Mouse (Mus musculus) brain, embryonic 14.5 days (tissue): Measurements from ENCODE around the gene Rdh16. TPM values are rescaled to one million over a fixed set of nuclear protein-coding genes. Genes with fewer than 3 reads are reported as not detected.

Source experiments
- DNase-seq: peaks from one replicate; pipeline ENCODE4 v3.0.0-alpha.2; 2011; ENCODE audit warnings: low read depth
- CTCF ChIP-seq: fragments of 200-500 bp; IDR thresholded peaks from 2 replicates; pipeline ENCODE4 v1.5.1; 2012; ENCODE audit warnings: inconsistent platforms, mild to moderate bottlenecking, moderate library complexity, borderline replicate concordance; ENCODE audit not compliant: insufficient read depth, insufficient read length; ENCODE audit errors: extremely low read depth
- POLR2A ChIP-seq: fragments of 200-500 bp; IDR thresholded peaks from 2 replicates; pipeline ENCODE4 v1.6.1; 2012; ENCODE audit warnings: mild to moderate bottlenecking, inconsistent platforms, borderline replicate concordance; ENCODE audit not compliant: poor library complexity, insufficient read depth, insufficient read length, severe bottlenecking; ENCODE audit errors: extremely low read depth
- polyA plus RNA-seq: library from polyadenylated mRNA; depleted of rRNA; stranded (reverse); fragments of >200 nt; gene quantifications from 2 replicates; pipeline ENCODE4 v1.2.3, GENCODE M21; 2012

The Rdh16 gene
- polyA plus RNA-seq, 1 experiment = not detected

DNA sequence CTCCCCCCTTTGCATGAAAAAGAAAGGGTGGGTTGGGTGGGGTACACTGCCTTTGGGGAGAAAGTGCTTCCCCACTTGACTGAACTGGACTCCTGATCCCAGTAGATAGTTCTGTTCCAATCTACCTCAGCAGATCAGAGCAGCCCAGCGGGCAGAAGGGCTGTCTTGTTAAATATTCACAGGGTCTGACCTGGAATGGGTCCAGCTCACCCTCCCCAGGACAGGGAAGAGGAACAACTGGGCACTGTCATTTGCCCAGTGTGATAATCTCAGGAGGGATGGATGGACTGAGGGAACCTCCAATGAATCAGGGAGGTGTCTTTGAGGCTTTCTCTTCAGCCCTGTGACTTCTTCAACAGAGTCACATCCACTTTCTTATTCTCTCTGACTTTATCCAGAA, 47.1 kb downstream of the Rdh16 start:
- DNase-seq = no peak
- TF ChIP-seq POLR2A (no peak), CTCF (no peak)

DNA sequence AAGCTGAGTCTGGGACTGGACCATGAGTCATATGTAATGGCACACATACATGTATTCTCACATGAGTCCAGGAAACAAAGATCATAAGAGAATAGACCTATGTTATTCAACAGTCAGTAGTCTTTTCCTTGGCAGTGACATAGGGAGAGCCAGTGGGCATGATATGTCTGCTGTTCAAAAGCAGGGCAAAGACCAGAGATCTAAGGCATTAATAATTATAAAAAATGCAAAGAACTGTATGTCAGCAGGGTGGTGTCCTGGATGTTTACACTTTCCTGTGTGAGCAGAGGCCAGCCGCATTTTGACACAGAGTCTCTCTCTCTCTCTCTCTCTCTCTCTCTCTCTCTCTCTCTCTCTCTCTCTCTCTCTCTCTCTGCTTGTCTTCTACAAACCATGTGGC, 48.7 kb downstream of the Rdh16 start, which contains the start of gene Rdh19:
Gene Rdh19 (plus strand): TSS at position 301 of the 400 bp plus-strand sequence.
- TF ChIP-seq CTCF (no peak), POLR2A (no peak)
- DNase-seq = no peak

DNA sequence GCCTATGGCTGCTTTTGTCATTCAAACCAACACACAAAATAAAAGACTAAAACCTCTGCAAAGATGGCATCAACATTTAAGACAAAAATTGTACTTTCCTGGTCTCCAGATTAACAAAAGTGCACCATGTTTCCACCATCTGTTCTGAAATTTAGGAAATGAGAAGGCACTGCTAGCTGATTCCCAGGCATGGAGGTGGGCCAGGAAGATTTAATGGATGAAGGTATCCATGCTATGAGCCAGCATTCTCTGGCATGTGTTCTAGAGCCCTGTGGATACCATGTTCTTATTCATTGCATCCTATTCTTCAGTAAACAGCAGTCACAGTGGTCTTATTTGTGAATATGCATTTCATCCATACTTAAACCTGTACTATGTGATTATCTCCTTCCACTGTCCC, 55.4 kb downstream of the Rdh16 start:
- TF ChIP-seq POLR2A (no peak), CTCF (no peak)
- no peak for DNase-seq

DNA sequence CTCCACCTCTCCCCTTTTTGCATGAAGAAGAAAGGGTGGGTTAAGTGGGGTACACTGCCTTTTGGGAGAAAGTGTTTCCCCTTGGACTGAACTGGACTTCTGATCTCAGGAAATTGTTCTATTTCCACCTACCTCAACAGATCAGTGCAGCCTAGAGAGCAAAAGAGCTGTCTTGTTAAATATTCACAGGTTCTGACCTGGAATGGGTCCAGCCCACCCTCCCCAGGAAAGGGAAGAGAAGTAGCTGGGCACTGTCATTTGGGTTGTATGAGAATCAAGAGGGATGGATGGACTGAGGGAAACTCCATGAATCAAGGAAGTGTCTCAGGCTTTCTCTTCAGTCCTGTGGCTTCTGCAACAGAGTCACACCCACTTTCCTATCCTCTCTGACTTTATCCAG, 64.0 kb downstream of the Rdh16 start:
- no peak for DNase-seq
- no peak for TF ChIP-seq POLR2A
- no peak for TF ChIP-seq CTCF

DNA sequence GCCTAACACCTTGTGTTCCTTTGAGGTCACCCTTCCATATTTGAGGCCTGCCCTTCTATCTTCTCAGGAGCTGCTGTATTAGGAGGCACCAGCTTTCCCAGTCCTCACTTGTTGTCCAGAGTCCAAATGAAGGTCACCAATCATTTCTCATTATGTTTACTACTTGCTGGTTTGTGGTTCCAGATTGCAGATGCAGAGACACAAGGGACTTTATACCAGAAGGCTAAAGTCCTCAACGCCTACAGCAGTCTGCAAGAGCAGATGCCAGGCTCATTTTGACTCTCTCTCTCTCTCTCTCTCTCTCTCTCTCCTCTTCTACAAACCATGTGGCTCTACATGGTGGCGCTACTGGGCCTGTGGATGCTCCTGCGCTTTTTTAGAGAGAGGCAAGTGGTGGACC, 65.3 kb downstream of the Rdh16 start, which contains the start of gene Rdh16f2:
Gene Rdh16f2 (plus strand): TSS at position 243 of the 400 bp plus-strand sequence.
- no peak for DNase-seq
- TF ChIP-seq CTCF (no peak), POLR2A (no peak)

DNA sequence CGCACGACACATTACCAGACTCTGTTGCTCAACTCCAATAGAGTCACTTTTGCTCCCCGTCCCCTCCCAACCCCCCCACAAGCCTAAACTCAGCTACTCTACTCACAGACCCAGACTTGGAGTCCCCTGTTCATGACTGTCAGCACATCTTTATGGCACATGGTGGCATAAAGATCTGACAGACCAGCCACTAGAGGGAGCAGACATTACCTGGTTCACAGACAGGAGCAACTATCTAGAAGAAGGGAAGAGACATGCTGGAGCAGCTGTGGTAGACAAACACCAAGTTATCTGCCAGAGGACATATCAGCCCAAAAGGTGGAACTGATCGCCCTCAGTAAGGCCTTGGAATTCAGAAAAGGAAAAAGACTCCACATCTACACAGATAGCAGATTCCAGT, 71.5 kb downstream of the Rdh16 start:
- TF ChIP-seq POLR2A = no peak
- peak; percentile 35; the same call in 1 of the 2 replicates for TF ChIP-seq CTCF
- DNase-seq = peak; percentile 17

DNA sequence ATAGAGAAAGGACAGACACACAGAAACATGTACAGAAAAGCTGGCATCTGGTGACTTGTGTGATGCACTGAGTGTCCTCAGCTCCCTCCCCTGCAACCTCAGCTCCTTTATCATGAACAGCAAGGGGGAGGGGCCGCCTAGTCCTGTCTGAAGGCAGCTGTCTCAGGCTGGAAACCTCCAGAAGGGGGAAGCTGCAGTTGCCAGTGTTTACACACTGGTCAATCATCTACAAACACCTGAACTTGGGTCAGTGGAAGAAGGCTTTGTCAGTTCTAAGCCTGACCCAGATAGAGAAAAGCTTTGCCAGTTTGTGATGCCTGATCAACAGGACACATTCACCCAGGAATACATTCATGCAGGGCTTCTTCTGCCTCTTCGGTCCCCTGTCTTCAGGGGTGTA, 76.7 kb downstream of the Rdh16 start:
- no peak for DNase-seq
- TF ChIP-seq CTCF (no peak), POLR2A (no peak)

DNA sequence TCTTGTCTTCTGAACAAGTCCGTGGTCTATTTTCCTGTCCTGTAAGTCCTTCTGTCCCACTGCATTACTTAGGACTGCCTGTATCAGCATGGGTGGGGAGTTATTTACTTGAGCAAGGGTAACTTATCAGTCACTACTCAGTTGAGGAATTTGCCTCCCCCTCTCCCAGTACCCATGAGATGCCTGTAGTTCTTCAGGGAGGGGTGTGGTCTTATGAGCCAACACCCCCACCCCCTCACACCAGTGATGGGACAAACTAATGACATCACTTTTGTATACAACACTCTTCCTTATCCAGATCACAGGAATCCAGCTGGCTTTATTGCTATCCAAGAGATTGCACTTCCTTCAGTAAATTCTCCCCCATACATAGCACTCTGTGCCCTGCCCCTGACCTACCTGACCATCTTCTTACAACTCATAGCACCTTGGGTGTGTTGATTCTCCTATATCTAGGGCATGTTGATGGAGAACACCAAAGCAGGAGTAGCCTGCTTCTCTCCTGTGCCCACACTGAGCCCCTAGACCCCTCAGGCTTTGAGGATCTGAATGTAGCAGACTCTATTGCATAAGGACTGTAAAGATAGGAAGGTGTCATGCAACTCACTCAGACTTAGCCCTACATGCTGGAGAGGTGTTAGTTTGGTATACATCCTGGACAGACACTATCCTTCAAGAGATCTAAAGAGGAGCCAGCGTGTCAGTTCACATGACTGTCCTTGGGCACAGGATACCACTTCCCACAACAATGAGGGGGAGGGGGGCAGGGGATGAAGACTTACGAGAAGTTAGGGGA, 77.5 kb downstream of the Rdh16 start:
- no peak for DNase-seq
- no peak for TF ChIP-seq POLR2A
- TF ChIP-seq CTCF = no peak

DNA sequence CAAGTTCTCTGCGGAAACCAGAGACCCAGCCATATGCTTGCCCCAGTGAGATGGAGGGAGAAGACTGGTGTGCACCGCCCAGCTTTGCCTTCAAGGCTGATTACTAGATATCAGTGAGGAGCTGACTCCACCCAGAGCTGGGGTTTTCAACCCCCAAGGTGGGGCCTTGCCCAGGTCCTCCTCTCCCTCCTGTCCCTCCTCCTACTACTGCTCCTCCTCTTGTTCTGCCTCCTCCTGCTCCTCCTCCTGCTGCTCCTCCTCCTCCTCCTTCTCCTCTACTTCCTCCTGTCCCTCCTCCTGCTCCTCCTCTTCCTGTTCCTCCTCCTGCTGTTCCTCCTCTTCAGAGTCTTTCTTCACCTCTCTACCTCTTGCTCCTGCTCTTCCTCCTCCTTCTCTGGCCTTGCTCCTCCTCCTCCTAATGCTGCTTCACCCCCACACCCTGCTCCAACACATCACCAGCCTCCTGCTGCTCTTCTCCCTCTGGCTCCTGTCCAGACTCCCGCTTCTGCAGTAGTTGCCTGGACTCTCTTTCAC, 78.3 kb downstream of the Rdh16 start:
- peak; percentile 2 for DNase-seq
- TF ChIP-seq POLR2A = no peak
- TF ChIP-seq CTCF = no peak

DNA sequence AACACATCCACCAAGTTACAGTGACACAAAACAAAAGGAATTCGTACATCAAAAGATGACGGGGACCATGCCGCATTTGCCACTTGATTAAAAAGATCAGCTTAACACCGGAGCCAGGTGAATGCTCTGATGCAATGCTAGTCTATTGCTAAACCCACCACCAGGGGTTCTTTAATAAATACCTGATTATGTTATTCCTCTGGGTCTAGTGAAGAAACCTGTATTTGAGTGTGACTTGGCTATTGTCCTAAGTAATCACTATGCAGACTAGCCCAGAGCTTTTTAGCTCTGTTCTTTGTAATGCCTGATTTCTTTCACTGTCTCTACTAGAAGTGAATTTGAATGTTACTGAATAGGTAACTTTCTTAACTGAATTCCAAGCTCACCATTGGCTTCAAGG, 80.1 kb downstream of the Rdh16 start:
- no peak for DNase-seq
- TF ChIP-seq POLR2A = no peak
- no peak for TF ChIP-seq CTCF

DNA sequence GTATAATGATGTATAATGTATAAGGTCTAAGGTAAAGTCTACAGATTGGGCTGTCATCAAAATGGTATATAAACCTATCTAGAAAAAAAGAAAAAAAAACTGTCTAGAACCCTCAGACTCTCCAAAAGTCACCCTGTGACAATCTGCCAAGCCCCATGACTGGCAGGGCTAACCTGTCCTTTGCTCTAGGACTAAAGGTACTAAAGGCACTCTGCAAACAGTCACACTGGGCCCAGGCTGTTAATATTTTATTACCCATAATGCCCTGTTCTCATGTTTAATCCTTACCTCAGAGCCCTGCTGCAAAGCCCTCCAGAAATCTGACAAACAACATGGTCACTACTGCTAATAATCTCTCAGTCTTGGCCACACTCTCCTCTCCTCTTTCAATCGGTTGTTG, 85.6 kb downstream of the Rdh16 start:
- TF ChIP-seq POLR2A = no peak
- no peak for TF ChIP-seq CTCF
- DNase-seq = no peak

DNA sequence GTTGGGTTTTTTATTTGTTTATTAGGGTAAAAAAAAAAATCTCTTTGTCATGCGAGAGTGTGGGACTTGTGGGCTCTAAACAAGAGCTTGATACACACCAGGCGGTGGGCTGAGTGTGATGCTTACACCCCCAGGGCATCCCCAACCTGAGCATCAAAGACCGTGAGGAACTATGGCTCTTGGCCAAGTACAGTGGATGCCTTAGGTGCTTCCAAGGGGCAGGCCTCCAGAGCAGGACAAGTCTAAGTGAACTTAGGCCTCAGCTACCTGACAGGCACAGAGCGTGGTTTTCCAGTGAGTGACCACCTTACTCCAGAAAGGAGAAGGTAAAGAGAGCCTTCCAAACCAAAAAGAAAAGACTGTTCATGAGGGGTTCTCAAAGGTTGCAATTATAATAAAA, 86.0 kb downstream of the Rdh16 start:
- no peak for TF ChIP-seq POLR2A
- no peak for TF ChIP-seq CTCF
- no peak for DNase-seq
